Mouse (Mus musculus): Measurements from ENCODE around the gene Gm3854. TPM values are rescaled to one million over a fixed set of nuclear protein-coding genes. Genes with fewer than 3 reads are reported as not detected.
"Not testable (repeated sequence)": the region's sequence is repeated elsewhere in the genome, so short reads cannot be mapped to it uniquely, and the experiment has no call there.

Gene Gm3854
- total RNA-seq (2021) = 1 to 10 TPM; 6.0 to 6.8 TPM
- long read RNA-seq, experiment 1, partial matches to known transcripts = 0 of 4 reads
- long read RNA-seq, experiment 1, other reads (novel, unspliced or antisense) = 0 of 4 reads
- long read RNA-seq, experiment 2 = 0 reads

DNA sequence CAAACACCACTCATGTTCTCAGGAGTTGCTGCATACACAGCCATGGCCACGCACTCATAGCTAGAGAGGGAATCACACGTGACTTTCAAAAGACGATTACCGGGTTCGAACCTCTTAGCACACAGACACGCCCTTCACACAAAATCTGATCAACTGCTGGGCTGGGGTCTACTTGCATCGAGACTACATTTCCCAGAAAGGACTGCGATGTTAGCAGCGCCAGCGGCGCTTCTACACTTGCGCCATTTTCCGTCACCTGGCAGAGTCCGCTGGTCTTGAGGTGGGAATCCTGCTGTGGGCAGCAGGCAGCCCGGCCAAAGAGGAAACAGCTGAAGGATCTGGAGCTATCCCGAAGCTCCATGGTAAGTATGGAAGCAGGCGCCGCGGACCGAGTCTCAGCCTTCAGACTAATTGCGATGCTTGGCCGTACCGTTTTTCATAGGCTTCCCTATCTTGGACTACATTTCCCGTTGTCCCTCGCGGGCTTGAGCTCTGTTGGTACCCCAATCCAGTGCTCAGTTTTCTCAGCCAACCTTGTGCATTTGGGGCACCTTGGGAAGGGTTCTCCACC lies at the start of gene Gm3854:
TSS of gene Gm3854 (plus strand) at position 259 of the 571 bp plus-strand sequence.
- H3K4me3 ChIP-seq = peak within 1 kb of the TSS; percentile 77
- intact Hi-C loops (cut with DNase I) = loop anchor here (1.0 kb wide), 1 partner anchor 12 kb away; the partner anchor contains the start of gene Zfp583
- peak; percentile 75 to 81 for DNase-seq (ENCODE audit: extremely low spot score in 1 of 2, low spot score in 2 of 2)
- TF ChIP-seq CTCF (IDR thresholded peaks at IDR 0.05) = no peak; the same call in 1 of the 2 replicates
- peak within 1 kb of the TSS; percentile 96 for H3K27ac ChIP-seq

DNA sequence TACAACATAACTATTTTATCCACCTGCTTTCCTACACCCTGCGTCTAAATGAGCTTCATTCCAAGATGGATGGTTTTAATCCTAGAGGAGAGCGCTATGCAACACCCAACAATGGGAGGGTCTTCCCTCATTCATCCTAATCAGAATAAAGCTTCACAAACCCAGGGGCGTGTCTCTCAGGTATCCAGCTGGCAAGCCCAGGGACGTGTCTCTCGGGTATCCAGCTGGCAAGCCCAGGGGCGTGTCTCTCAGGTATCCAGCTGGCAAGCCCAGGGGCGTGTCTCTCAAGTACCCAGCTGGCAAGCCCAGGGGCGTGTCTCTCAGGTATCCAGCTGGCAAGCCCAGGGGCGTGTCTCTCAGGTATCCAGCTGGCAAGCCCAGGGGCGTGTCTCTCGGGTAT lies 42.8 kb upstream of the Gm3854 start:
- DNase-seq (ENCODE audit: extremely low spot score in 1 of 2, low spot score in 2 of 2); H3K27ac ChIP-seq; H3K4me3 ChIP-seq; intact Hi-C loops (cut with DNase I): not testable (repeated sequence)

DNA sequence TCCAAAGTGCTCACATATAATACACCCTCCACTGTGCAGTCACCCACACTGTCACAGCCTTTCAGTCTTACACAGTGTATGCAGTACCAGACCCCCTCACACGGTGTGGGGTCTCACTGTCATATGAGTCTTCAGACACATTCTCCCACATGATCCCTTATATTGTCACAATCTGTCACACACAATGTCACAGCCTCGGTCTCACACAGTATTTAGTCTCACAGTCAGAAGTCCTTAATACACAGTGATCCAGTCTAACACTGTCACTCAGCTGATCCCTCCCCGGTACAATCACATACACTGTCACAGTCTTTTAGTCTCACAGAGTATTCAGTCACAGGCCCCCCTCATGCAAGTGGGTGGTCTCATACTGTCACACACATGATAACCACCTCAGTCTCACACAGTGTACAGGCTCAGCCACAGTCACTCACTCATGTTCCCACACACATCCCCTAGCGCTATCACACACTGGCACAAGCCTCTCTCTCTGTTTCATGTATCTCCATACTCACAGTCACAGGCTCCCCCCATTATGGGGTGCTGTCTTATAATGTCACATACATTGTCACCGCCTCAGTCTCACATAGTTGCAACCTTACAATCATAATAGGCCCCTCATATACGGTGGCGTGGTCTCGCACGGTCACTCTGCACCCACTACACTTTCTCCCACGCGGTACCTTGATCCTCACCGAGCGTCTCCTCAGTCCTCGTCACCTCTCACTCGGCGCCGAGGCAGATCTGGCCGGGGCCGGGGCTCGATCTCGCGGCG lies 12.9 kb upstream of the Gm3854 start:
- intact Hi-C loops (cut with DNase I) = loop anchor here (1.0 kb wide), 1 partner anchor 13 kb away; the partner anchor contains the start of gene Gm3854
- Histone ChIP-seq H3K27ac (peak overlapping the region; percentile 88), H3K4me3 (peak overlapping the region; percentile 86)
- no peak for TF ChIP-seq CTCF (IDR thresholded peaks at IDR 0.05)
- DNase-seq (ENCODE audit: extremely low spot score in 1 of 2, low spot score in 2 of 2) = peak in 1 of 2 experiments; percentile 40

DNA sequence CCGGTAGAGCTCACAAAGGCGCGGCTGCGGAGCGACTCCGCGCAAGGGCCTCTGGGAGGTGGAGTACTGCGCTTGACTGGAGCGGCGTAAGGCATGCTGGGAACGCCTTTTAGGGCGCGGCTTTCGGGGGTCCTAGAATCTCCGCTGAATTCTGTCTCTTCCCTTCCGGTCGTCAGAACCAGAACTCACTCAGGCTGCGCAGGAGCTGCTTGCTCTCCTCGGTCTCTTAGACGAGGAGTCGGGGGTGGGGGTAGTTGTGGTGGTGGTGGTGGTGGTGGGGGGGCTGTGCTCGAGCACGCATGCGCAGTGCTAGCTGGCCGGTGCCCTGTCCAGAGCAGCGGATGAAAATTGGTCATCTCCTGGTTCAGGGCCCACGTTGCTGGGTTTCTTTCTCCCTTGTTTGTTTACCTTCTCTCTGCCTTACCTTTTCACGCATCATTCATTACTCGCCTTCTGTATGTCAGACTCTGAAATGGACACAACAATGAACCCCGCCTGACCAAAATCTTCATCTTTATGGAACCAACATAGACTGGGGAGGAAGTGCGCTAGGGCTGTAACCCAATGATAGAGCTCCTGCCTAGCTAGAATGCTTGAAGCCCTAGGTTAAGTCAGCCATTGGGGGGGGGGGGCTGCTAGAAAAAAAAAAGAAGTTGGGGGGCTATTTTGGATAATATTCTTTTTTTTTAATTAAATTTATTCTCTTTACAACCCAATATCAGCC lies 12.2 kb upstream of the Gm3854 start, which contains the start of gene Zfp583:
TSS of gene Zfp583 (minus strand) at position 53 of the 724 bp plus-strand sequence.
- Histone ChIP-seq H3K27ac (peak within 1 kb of the TSS; percentile 88), H3K4me3 (peak within 1 kb of the TSS; percentile 86)
- peak; percentile 87 to 89 for DNase-seq (ENCODE audit: extremely low spot score in 1 of 2, low spot score in 2 of 2)
- no peak for TF ChIP-seq CTCF (IDR thresholded peaks at IDR 0.05)
- intact Hi-C loops (cut with DNase I) = loop anchor here (1.0 kb wide), 1 partner anchor 12 kb away; the partner anchor contains the start of gene Gm3854

DNA sequence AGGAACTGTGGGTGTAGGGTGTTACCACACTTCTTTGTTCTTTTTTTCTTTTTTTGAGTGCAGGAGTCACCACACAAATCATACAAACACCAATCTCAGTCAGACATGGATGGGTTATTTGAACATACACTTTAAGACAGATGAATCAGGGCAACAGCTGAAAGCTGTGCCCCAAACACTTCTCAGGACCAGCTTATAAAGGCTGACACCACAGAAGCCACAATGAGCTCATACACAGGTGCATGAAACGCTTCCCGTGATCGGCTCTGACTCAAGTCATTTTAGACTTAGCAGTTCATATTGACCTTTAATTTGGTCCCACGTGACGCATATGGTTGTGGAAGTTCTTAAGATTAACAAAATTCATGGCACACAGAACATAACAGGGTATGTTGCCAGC lies 3.7 kb upstream of the Gm3854 start:
- DNase-seq (ENCODE audit: extremely low spot score in 1 of 2, low spot score in 2 of 2) = no peak
- intact Hi-C loops (cut with DNase I) = no loop called here
- no peak for TF ChIP-seq CTCF (IDR thresholded peaks at IDR 0.05)
- Histone ChIP-seq H3K27ac (no peak overlapping the region), H3K4me3 (no peak overlapping the region)

DNA sequence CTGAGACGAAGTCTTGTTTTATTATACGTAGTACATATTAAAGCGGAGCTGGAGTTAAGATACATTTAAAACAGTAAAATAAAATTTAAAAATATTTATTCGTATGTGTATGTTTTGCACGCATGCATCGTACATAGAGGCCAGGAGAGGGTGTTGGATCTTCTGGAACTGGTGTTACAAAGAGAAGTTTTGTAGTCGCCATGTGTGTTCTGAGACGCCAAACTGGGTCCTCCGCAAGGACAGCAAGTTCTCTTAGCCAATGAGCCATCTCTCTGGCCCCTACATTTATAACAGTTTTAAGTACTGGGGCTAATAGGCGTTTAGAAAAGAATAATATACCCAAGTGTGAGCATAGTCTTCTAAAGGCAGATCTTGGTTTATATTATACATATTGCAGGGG lies 565 bp downstream of the Gm3854 start:
- intact Hi-C loops (cut with DNase I) = no loop called here
- no peak; the same call in 1 of the 2 replicates for TF ChIP-seq CTCF (IDR thresholded peaks at IDR 0.05)
- no peak for DNase-seq (ENCODE audit: extremely low spot score in 1 of 2, low spot score in 2 of 2)
- Histone ChIP-seq H3K4me3 (peak overlapping the region; percentile 77), H3K27ac (peak overlapping the region; percentile 96)

DNA sequence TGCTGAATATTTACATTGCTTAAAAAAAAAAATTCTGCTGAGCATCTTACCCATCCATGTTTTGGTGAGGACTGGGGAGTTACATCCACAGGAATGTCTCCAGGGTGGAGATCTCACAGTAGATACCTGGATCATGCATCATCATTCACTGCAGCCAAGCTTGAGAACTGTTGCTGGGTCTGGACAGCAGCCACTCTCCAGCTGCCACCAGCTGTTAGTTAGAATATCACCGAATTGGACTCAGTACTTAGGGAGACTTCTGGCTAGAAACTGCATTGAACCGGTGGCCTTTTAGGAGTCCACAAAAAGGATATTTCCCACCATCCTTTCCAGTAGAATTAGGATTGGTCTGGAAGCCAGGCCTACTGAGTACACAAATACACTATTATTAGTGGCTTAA lies 14.6 kb downstream of the Gm3854 start:
- H3K27ac ChIP-seq = no peak overlapping the region
- TF ChIP-seq CTCF (IDR thresholded peaks at IDR 0.05) = no peak
- H3K4me3 ChIP-seq = no peak overlapping the region
- DNase-seq (ENCODE audit: extremely low spot score in 1 of 2, low spot score in 2 of 2) = no peak
- intact Hi-C loops (cut with DNase I) = loop anchor here (5.0 kb wide), 1 partner anchor 559 kb away; no protein-coding TSS in a partner anchor

DNA sequence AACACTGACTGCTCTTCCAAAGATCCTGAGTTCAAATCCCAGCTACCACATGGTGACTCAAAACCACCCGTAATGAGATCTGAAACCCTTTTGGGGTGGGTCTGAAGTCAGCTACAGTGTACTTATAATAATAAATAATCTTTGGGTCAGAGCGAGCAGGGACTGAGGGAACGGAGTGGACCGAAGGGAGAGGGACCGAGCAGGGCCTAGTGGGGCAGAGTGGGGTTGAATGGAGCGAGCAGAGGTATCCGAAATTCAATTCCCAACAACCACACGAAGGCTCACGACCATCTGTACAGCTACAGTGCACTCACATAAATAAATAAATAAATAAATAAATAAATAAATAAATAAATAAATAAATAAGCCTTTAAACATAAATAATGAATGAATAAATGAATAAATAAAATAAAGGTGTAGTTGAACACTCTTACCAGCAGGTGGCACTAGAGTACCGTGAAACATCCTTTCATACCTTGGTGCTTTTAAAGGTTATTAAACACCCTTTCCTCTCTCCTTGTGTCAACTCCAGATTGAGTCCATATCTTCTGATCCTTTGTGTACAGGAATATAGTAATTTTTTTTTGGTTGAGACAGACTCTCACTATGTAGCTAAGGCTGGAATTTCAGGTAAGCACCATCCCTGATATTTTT lies 15.5 kb downstream of the Gm3854 start:
- TF ChIP-seq CTCF (IDR thresholded peaks at IDR 0.05) = peak; percentile 68
- no peak overlapping the region for H3K27ac ChIP-seq
- no peak overlapping the region for H3K4me3 ChIP-seq
- intact Hi-C loops (cut with DNase I) = loop anchor here (1.0 to 5.0 kb wide), 2 partner anchors 75 to 558 kb away; no protein-coding TSS in a partner anchor
- no peak for DNase-seq (ENCODE audit: extremely low spot score in 1 of 2, low spot score in 2 of 2)

DNA sequence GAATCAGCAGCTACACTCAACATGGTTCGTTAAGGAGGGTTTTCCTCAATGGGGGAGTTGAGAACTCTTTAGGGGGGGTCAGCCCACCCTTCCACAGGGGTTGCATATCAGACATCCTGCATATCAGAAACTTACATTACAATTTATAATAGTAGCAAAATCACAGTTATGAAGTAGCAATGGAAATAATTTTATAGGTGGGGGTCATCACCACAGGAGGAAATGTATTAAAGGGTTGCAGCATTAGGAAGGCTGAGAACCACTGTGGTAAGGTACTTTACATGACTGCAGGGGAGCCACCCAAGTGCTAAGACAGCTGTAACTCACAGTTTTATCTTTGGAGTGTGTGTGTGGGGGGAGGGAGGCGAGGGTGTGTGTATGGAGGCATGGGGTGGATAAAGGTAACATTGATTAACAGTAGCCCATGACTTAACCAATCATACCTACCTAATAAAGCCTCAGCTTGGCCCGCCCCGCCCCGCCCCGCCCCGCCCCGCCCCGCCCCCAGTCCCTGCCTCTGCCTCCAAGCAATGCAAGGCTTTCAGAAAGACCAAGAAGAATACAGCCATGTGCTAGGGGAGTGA lies 17.0 kb downstream of the Gm3854 start:
- DNase-seq (ENCODE audit: extremely low spot score in 1 of 2, low spot score in 2 of 2) = no peak
- Histone ChIP-seq H3K27ac (no peak overlapping the region), H3K4me3 (no peak overlapping the region)
- intact Hi-C loops (cut with DNase I) = loop anchor here (2.0 to 10.0 kb wide), 6 partner anchors 188 to 937 kb away; partner anchors contain the start of genes Zfp444 and Zim1
- TF ChIP-seq CTCF (IDR thresholded peaks at IDR 0.05) = no peak

DNA sequence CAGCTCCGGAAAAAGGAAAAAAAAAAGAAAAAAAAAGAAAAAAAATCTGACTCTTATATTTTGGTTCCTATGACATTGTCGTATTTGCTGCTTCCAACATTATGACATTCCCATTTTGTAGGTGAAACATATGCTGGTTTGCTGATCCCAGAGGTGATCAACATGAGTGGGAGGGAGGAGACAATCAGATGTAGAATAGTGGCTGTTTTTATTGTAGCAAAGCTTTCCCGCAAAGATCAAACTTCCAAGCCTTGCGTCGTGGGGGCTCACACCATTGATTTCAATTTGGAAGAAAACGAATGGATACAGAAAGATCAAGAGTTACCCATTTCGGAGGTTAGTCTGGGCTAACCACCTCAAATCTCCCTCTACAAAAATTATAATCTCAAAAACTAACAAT lies 18.2 kb downstream of the Gm3854 start:
- intact Hi-C loops (cut with DNase I) = loop anchor here (2.0 to 10.0 kb wide), 7 partner anchors 21 to 936 kb away; partner anchors contain the start of genes Zfp28, Zfp444 and Zim1
- H3K4me3 ChIP-seq = peak overlapping the region; percentile 61
- peak overlapping the region; percentile 70 for H3K27ac ChIP-seq
- no peak for DNase-seq (ENCODE audit: extremely low spot score in 1 of 2, low spot score in 2 of 2)
- TF ChIP-seq CTCF (IDR thresholded peaks at IDR 0.05) = no peak
